Mouse (Mus musculus) lung, postnatal 4 days (tissue): ENCODE measurements around the gene Gm28047.

Experiments used
- DNase-seq, 2 experiments: peaks; one replicate each; pipeline ENCODE4 v3.0.0; 2021

Gene Gm28047

GRCm38 (mm10) chr15:102487664-102488063 is 137.2 kb downstream of the Gm28047 start:
- DNase-seq: no peak

GRCm38 (mm10) chr15:102485853-102486252 is 139.0 kb downstream of the Gm28047 start:
- no peak for DNase-seq

- DNase-seq: no peak
Observed at GRCm38 (mm10) chr15:102483136-102483535, 141.7 kb downstream of the Gm28047 start.

- DNase-seq: no peak
Observed at GRCm38 (mm10) chr15:102474520-102474919, 150.3 kb downstream of the Gm28047 start.
